Mouse (Mus musculus) small intestine, adult 2 months (tissue): ENCODE measurements around the gene Flot2. TPM values are rescaled to one million over a fixed set of nuclear protein-coding genes. Genes with fewer than 3 reads are reported as not detected.

Experiments
- H3K27ac ChIP-seq: fragments of 200-500 bp; 2 replicates; pipeline ENCODE4 v1.5.1; 2012; ENCODE audit warnings: low read depth, low read length, control low read depth, inconsistent platforms; ENCODE audit not compliant: insufficient read depth
- H3K27me3 ChIP-seq: fragments of 200-500 bp; 2 replicates; pipeline ENCODE4 v1.6.1; 2012; ENCODE audit warnings: mild to moderate bottlenecking, moderate library complexity, low read length, inconsistent platforms; ENCODE audit not compliant: control insufficient read depth, insufficient read depth
- H3K36me3 ChIP-seq: fragments of 200-500 bp; 2 replicates; pipeline ENCODE4 v1.6.1; 2012; ENCODE audit warnings: mild to moderate bottlenecking, low read length, control low read depth, inconsistent platforms; ENCODE audit not compliant: control insufficient read depth, insufficient read depth
- H3K4me1 ChIP-seq: fragments of 200-500 bp; 2 replicates; pipeline ENCODE4 v1.6.1; 2012; ENCODE audit warnings: low read length, inconsistent platforms, mixed read lengths; ENCODE audit not compliant: control insufficient read depth, insufficient read depth, insufficient read length
- H3K4me3 ChIP-seq: fragments of 200-500 bp; 2 replicates; pipeline ENCODE4 v1.5.1; 2012; ENCODE audit warnings: low read depth, mild to moderate bottlenecking, control low read depth, inconsistent platforms, low read length, moderate library complexity
- CTCF ChIP-seq: fragments of 200-500 bp; IDR thresholded peaks from 2 replicates; pipeline ENCODE4 v1.5.1; 2012; ENCODE audit warnings: low read depth, mild to moderate bottlenecking, control low read depth, inconsistent platforms, low read length, moderate library complexity, mixed read lengths; ENCODE audit not compliant: insufficient replicate concordance, insufficient read length; ENCODE audit errors: extremely low read depth
- POLR2A ChIP-seq: fragments of 200-500 bp; IDR thresholded peaks from 2 replicates; pipeline ENCODE4 v1.6.1; 2012; ENCODE audit warnings: low read depth, mild to moderate bottlenecking, control low read depth, inconsistent platforms, low read length, moderate library complexity
- WGBS: fragments of 180-500 bp; shearing (Covaris S2); methylation state at CpG from one replicate; pipeline ENCODE4 v1.1.7; 2018; 5-methylcytosine and 5-hydroxymethylcytosine counted together
- polyA plus RNA-seq: library from polyadenylated mRNA; depleted of rRNA; stranded (reverse); fragments of >200 nt; gene quantifications from 2 replicates; pipeline ENCODE4 v1.2.3, GENCODE M21; 2012

Gene Flot2
- polyA plus RNA-seq, 1 experiment = 19.7 TPM

GRCm38 (mm10) chr11:78066641-78067040 is 28.9 kb downstream of the Flot2 start:
- TF ChIP-seq CTCF = no peak
- no peak for TF ChIP-seq POLR2A
- no peaks in the 10 kb centered on the region for H3K36me3 ChIP-seq
- 77% methylated on average over 2 of the region's 2 CpGs for WGBS
- H3K4me3 ChIP-seq = no peak overlapping the region
- no peaks in the 10 kb centered on the region for H3K4me1 ChIP-seq
- H3K27ac ChIP-seq = no peak overlapping the region
- no peaks in the 10 kb centered on the region for H3K27me3 ChIP-seq

DNA sequence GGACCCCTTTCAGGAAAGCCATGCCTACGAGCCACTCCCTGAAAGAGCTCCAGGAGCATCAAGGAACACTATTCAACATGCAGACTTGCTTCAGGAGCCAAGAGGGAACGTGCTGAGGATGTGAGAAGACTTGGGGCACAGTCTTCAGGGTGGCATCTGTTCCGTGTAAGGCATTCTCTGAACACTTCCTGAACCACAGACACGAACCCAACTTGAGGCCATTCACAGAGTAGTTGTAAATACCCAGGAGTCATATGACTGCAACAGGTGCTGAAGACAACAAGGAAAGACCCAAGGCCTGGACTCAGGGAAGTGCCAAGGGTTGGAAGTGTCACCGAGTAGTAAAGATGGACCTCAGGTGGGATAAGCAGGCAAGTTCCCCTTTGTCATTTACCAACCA is 29.8 kb downstream of the Flot2 start:
- H3K27ac ChIP-seq = no peak overlapping the region
- H3K36me3 ChIP-seq = no peaks in the 10 kb centered on the region
- H3K4me1 ChIP-seq = no peaks in the 10 kb centered on the region
- no peak for TF ChIP-seq POLR2A
- TF ChIP-seq CTCF = no peak
- 35% methylated on average over 5 of the region's 5 CpGs for WGBS
- H3K4me3 ChIP-seq = no peak overlapping the region
- no peaks in the 10 kb centered on the region for H3K27me3 ChIP-seq

DNA sequence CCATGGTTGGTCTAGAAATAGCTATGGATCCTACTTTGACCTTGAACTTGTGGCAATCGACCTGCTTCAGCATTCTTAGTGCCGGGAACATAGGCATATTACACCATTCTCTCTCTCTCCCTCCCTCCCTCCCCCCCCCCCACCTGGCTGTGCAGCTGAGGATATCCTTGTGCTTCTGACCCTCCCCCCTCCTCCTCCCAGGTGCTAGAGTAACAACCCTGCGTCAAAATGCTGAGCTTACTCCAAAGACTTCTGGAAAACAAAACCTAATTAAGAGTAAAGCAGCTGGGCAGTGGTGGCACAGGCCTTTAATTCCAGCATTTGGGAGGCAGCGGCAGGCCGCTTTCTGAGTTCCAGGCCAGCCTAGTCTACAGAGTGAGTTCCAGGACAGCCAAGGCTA is 31.4 kb downstream of the Flot2 start:
- peaks cover 7% of the 10 kb centered on the region for H3K36me3 ChIP-seq
- 80% methylated on average over 5 of the region's 5 CpGs for WGBS
- H3K27me3 ChIP-seq = no peaks in the 10 kb centered on the region
- no peak overlapping the region for H3K27ac ChIP-seq
- no peaks in the 10 kb centered on the region for H3K4me1 ChIP-seq
- TF ChIP-seq POLR2A = no peak
- no peak for TF ChIP-seq CTCF
- H3K4me3 ChIP-seq = no peak overlapping the region

DNA sequence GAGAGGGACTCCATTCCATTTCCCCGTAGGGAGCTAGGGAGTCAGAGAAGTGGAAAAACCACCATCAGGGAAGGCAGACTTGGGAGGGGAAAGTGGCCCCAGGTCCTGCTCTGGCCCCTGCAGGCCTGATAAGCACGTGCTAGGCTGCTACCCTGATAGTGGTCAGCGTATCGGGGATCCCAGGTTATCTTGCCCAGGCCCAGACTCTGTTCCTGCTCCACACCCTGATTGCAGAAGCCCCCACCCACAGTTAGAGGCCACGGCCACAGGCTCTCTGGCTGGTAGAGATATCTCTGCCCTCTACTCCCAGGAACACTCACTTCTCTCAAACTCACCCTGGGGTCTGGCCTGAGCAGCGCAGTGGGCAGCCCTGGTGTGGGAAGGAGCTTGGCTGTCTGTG is 31.9 kb downstream of the Flot2 start:
- TF ChIP-seq CTCF = no peak
- no peak for TF ChIP-seq POLR2A
- no peak overlapping the region for H3K27ac ChIP-seq
- peaks cover 12% of the 10 kb centered on the region for H3K36me3 ChIP-seq
- H3K4me1 ChIP-seq = no peaks in the 10 kb centered on the region
- H3K27me3 ChIP-seq = no peaks in the 10 kb centered on the region
- WGBS = 87% methylated on average over 6 of the region's 6 CpGs
- H3K4me3 ChIP-seq = no peak overlapping the region

DNA sequence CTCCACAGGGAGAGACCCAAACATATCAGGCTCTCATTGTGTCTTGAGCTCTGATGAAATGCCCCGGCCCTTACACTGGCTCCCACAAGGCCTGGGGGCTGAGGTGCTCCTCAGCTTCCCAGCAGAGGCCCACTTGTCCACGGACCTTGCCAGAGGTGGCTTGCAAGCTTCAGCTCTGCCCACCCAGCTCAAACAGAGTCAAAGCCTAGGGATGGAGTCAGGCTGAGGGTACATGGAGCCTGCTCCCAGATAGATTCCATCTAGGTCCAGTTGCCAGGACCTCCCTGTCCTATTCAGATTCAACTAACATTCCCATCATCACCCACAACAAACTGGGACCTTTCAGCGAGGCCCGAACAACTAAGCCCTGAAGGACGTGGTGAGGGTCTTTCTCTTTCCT is 34.2 kb downstream of the Flot2 start:
- no peaks in the 10 kb centered on the region for H3K4me1 ChIP-seq
- H3K4me3 ChIP-seq = no peak overlapping the region
- 91% methylated on average over 5 of the region's 5 CpGs for WGBS
- H3K36me3 ChIP-seq = peaks cover 24% of the 10 kb centered on the region
- H3K27ac ChIP-seq = no peak overlapping the region
- H3K27me3 ChIP-seq = no peaks in the 10 kb centered on the region
- TF ChIP-seq POLR2A (no peak), CTCF (no peak)

DNA sequence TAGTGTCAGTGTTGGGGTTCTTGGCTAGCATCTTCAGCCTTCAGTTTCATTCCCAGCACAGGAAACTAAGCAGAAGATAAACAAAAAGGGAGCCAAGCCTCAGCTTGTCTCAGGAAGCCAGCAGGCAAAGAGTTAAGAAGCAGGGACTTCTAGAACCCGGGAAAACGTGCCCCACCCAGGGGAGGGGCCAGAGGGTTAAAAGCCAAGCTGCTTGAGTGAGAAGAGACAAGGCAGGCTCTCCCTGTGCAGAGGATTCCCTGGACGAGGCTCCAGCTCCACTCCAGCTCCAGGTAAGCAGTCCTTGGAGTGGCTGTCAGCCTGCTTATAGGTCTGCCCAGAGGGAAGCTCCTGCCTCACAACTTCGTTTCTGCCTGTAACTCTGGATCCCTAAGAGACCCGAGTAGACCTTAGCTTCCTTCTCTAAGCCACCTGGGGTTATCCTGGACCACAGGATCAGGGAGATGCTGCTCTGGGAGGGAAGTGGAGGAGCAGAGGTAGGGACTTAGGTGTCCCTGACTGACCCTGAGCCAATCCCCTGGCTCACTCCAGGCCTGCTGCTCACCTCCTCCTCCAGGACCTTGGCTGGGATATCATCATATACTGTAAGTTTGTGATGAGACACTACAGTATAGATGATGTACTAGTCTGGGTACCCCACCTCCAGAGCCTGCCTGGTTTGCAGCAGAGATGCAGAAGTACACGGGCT is 34.8 kb downstream of the Flot2 start:
- Histone ChIP-seq H3K4me1 (no peaks in the 10 kb centered on the region), H3K27me3 (no peaks in the 10 kb centered on the region), H3K36me3 (peaks cover 26% of the 10 kb centered on the region), H3K27ac (no peak overlapping the region), H3K4me3 (no peak overlapping the region)
- WGBS = 34% methylated on average over 6 of the region's 6 CpGs
- TF ChIP-seq POLR2A (no peak), CTCF (no peak)

GRCm38 (mm10) chr11:78073577-78074276 is 36.0 kb downstream of the Flot2 start:
- 94% methylated on average over 9 of the region's 9 CpGs for WGBS
- TF ChIP-seq CTCF (no peak), POLR2A (no peak)
- H3K36me3 ChIP-seq = peaks cover 27% of the 10 kb centered on the region
- no peaks in the 10 kb centered on the region for H3K27me3 ChIP-seq
- H3K4me3 ChIP-seq = no peak overlapping the region
- no peak overlapping the region for H3K27ac ChIP-seq
- H3K4me1 ChIP-seq = no peaks in the 10 kb centered on the region
